Mouse (Mus musculus): ENCODE measurements around the gene Susd6. TPM values are rescaled to one million over a fixed set of nuclear protein-coding genes. Genes with fewer than 3 reads are reported as not detected.

Gene Susd6
- polyA plus RNA-seq, 1 experiment: 73.7 TPM

GRCm38 (mm10) chr12:80793535-80793934 lies 3.2 kb downstream of the Susd6 start:
- H3K4me1 ChIP-seq (ENCODE audit: control insufficient read depth, insufficient read depth, low read length): peaks cover 12% of the 10 kb centered on the region
- H3K4me3 ChIP-seq (ENCODE audit: insufficient read depth, low read length): no peak overlapping the region
- no peak overlapping the region for H3K27ac ChIP-seq (ENCODE audit: insufficient read depth, low read length)
- no peak for TF ChIP-seq POLR2A (IDR thresholded peaks at IDR 0.05; ENCODE audit: low read depth, low read length)
- TF ChIP-seq CTCF (IDR thresholded peaks at IDR 0.05; ENCODE audit: borderline replicate concordance, insufficient read depth, low read length): no peak

GRCm38 (mm10) chr12:80794522-80794921 lies 4.2 kb downstream of the Susd6 start:
- Histone ChIP-seq H3K4me3 (ENCODE audit: insufficient read depth, low read length) (no peak overlapping the region), H3K27ac (ENCODE audit: insufficient read depth, low read length) (no peak overlapping the region), H3K4me1 (ENCODE audit: control insufficient read depth, insufficient read depth, low read length) (peaks cover 12% of the 10 kb centered on the region)
- TF ChIP-seq POLR2A (IDR thresholded peaks at IDR 0.05; ENCODE audit: low read depth, low read length) (no peak), CTCF (IDR thresholded peaks at IDR 0.05; ENCODE audit: borderline replicate concordance, insufficient read depth, low read length) (no peak)

GRCm38 (mm10) chr12:80794935-80795785 lies 4.8 kb downstream of the Susd6 start:
- peaks cover 9% of the 10 kb centered on the region; the same call in 1 of the 2 replicates for H3K4me1 ChIP-seq (ENCODE audit: control insufficient read depth, insufficient read depth, low read length)
- TF ChIP-seq POLR2A (IDR thresholded peaks at IDR 0.05; ENCODE audit: low read depth, low read length) (no peak), CTCF (IDR thresholded peaks at IDR 0.05; ENCODE audit: borderline replicate concordance, insufficient read depth, low read length) (no peak)
- no peak overlapping the region for H3K4me3 ChIP-seq (ENCODE audit: insufficient read depth, low read length)
- 0 out of 2 replicates have a peak overlapping the region, but pooled peaks have one; percentile 7 for H3K27ac ChIP-seq (ENCODE audit: insufficient read depth, low read length)

GRCm38 (mm10) chr12:80798271-80798670 lies 8.0 kb downstream of the Susd6 start:
- Histone ChIP-seq H3K4me1 (ENCODE audit: control insufficient read depth, insufficient read depth, low read length) (peaks cover 12% of the 10 kb centered on the region), H3K27ac (ENCODE audit: insufficient read depth, low read length) (no peak overlapping the region), H3K4me3 (ENCODE audit: insufficient read depth, low read length) (no peak overlapping the region)
- no peak for TF ChIP-seq POLR2A (IDR thresholded peaks at IDR 0.05; ENCODE audit: low read depth, low read length)

GRCm38 (mm10) chr12:80800156-80800555 lies 9.8 kb downstream of the Susd6 start:
- no peak overlapping the region for H3K4me3 ChIP-seq (ENCODE audit: insufficient read depth, low read length)
- H3K27ac ChIP-seq (ENCODE audit: insufficient read depth, low read length): no peak overlapping the region
- peaks cover 15% of the 10 kb centered on the region for H3K4me1 ChIP-seq (ENCODE audit: control insufficient read depth, insufficient read depth, low read length)
- TF ChIP-seq CTCF (IDR thresholded peaks at IDR 0.05; ENCODE audit: borderline replicate concordance, insufficient read depth, low read length): no peak
- TF ChIP-seq POLR2A (IDR thresholded peaks at IDR 0.05; ENCODE audit: low read depth, low read length): no peak

- H3K4me1 ChIP-seq (ENCODE audit: control insufficient read depth, insufficient read depth, low read length): peaks cover 12% of the 10 kb centered on the region
- no peak overlapping the region for H3K4me3 ChIP-seq (ENCODE audit: insufficient read depth, low read length)
- H3K27ac ChIP-seq (ENCODE audit: insufficient read depth, low read length): no peak overlapping the region
- TF ChIP-seq CTCF (IDR thresholded peaks at IDR 0.05; ENCODE audit: borderline replicate concordance, insufficient read depth, low read length) (no peak), POLR2A (IDR thresholded peaks at IDR 0.05; ENCODE audit: low read depth, low read length) (no peak)
Measured at GRCm38 (mm10) chr12:80801443-80801842, 11.1 kb downstream of the Susd6 start.

- peaks cover 19% of the 10 kb centered on the region for H3K4me1 ChIP-seq (ENCODE audit: control insufficient read depth, insufficient read depth, low read length)
- peak overlapping the region; percentile 37; the same call in 1 of the 2 replicates for H3K27ac ChIP-seq (ENCODE audit: insufficient read depth, low read length)
- no peak overlapping the region for H3K4me3 ChIP-seq (ENCODE audit: insufficient read depth, low read length)
- TF ChIP-seq CTCF (IDR thresholded peaks at IDR 0.05; ENCODE audit: borderline replicate concordance, insufficient read depth, low read length) (no peak), POLR2A (IDR thresholded peaks at IDR 0.05; ENCODE audit: low read depth, low read length) (no peak)
Measured at GRCm38 (mm10) chr12:80803924-80804323, 13.6 kb downstream of the Susd6 start.

GRCm38 (mm10) chr12:80804861-80805428 lies 14.6 kb downstream of the Susd6 start:
- TF ChIP-seq POLR2A (IDR thresholded peaks at IDR 0.05; ENCODE audit: low read depth, low read length) (no peak), CTCF (IDR thresholded peaks at IDR 0.05; ENCODE audit: borderline replicate concordance, insufficient read depth, low read length) (no peak)
- no peak overlapping the region for H3K4me3 ChIP-seq (ENCODE audit: insufficient read depth, low read length)
- H3K27ac ChIP-seq (ENCODE audit: insufficient read depth, low read length): no peak overlapping the region
- peaks cover 23% of the 10 kb centered on the region for H3K4me1 ChIP-seq (ENCODE audit: control insufficient read depth, insufficient read depth, low read length)

- no peak overlapping the region for H3K27ac ChIP-seq (ENCODE audit: insufficient read depth, low read length)
- TF ChIP-seq POLR2A (IDR thresholded peaks at IDR 0.05; ENCODE audit: low read depth, low read length): no peak
- TF ChIP-seq CTCF (IDR thresholded peaks at IDR 0.05; ENCODE audit: borderline replicate concordance, insufficient read depth, low read length): no peak
- no peak overlapping the region for H3K4me3 ChIP-seq (ENCODE audit: insufficient read depth, low read length)
- H3K4me1 ChIP-seq (ENCODE audit: control insufficient read depth, insufficient read depth, low read length): peaks cover 29% of the 10 kb centered on the region
Measured at GRCm38 (mm10) chr12:80807451-80808085, 17.3 kb downstream of the Susd6 start.

GRCm38 (mm10) chr12:80810005-80810404 lies 19.7 kb downstream of the Susd6 start:
- Histone ChIP-seq H3K27ac (ENCODE audit: insufficient read depth, low read length) (no peak overlapping the region), H3K4me1 (ENCODE audit: control insufficient read depth, insufficient read depth, low read length) (peaks cover 23% of the 10 kb centered on the region), H3K4me3 (ENCODE audit: insufficient read depth, low read length) (no peak overlapping the region)
- no peak for TF ChIP-seq POLR2A (IDR thresholded peaks at IDR 0.05; ENCODE audit: low read depth, low read length)

Data from embryonic fibroblast, embryonic 13.5 days (primary cell).